Mouse (Mus musculus): ENCODE measurements around the gene Mettl27.

GRCm38 (mm10) chr5:134897596-134897995 lies 34.6 kb upstream of the Mettl27 start:
- TF ChIP-seq CTCF (IDR thresholded peaks at IDR 0.05; ENCODE audit: control insufficient read depth, insufficient read depth, insufficient replicate concordance, low read depth, low read length) (no peak), POLR2A (IDR thresholded peaks at IDR 0.05; ENCODE audit: control insufficient read depth, low read depth, low read length) (no peak)
